Mouse (Mus musculus) retina, embryonic 14.5 days (tissue): ENCODE results near the gene Platr17.
A peak's percentile ranks its signal among the peaks of the same experiment; 100 is the strongest.
"Not testable (repeated sequence)": the region's sequence is repeated elsewhere in the genome, so short reads cannot be mapped to it uniquely, and the experiment has no call there.

ENCODE experiments used
- DNase-seq: peaks from one replicate; pipeline ENCODE4 v3.0.0-alpha.2; 2015; ENCODE audit warnings: low spot score

The Platr17 gene

GRCm38 (mm10) chr17:33904835-33905234 is at the start of gene Platr17:
Gene Platr17, plus strand, starts transcription at chr17:33905135.
- not testable (repeated sequence) for DNase-seq

- no peak for DNase-seq
Observed at GRCm38 (mm10) chr17:33857816-33858215, 47.1 kb upstream of the Platr17 start.

DNA sequence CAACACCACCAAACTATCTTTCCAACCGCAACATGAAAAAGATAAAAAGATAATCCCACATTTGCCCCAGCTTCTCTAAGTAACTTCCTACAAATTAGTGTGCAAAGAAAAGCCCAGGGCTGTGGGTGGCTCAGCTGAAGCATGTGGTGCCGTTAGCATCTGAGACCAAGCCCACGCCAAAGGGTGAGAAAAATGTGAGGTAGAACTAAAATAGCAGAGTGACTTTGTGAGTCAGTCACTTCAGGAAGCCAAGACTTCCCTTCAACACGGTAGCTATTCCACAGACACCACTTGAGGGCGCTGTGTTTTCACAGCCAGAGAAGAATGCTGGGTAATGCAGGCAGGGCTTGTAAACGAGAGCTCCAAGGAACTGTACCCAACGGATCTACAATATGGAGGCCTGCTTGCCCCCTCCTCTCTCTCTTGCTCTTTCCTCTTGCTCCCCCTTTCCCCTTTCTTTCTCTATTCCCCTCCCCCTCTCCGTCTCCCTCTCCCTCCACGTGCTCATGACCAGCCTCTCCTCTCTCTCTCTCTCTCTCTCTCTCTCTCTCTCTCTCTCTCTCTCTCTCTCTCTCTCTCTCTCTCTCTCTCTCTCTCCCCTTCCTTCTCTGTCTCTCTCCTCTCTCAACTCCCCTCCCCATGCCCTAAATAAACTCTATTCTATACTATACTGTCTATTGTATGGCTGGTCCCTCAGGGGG is 39.5 kb upstream of the Platr17 start:
- peak; percentile 45 for DNase-seq

GRCm38 (mm10) chr17:33873537-33873936 is 31.4 kb upstream of the Platr17 start, which contains the start of gene Gm7029:
Gene Gm7029, plus strand, starts transcription at chr17:33873837.
- not testable (repeated sequence) for DNase-seq

GRCm38 (mm10) chr17:33874411-33874810 is 30.5 kb upstream of the Platr17 start:
- peak; percentile 14 for DNase-seq

- peak; percentile 26 for DNase-seq
Observed at GRCm38 (mm10) chr17:33875797-33876196, 29.1 kb upstream of the Platr17 start.

GRCm38 (mm10) chr17:33884320-33884719 is 20.6 kb upstream of the Platr17 start:
- DNase-seq = not testable (repeated sequence)

DNA sequence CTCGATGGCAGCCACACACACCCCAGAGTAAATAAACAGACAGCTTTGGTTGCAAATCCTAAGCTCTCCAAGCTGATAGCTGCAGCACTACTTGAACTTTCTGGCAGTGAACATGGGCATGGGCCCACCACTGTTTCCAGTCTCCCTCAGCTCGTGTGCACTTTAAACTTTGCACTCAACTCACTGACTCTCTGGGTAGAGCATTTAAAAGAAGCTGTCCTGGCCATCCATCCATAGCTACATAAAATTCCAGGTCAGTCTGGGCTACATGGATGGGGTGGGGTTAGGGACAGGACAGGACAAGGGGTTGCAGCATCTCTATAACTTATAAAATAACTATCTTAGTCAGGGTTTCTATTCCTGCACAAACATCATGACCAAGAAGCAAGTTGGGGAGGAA is 17.1 kb upstream of the Platr17 start:
- DNase-seq = not testable (repeated sequence)

DNA sequence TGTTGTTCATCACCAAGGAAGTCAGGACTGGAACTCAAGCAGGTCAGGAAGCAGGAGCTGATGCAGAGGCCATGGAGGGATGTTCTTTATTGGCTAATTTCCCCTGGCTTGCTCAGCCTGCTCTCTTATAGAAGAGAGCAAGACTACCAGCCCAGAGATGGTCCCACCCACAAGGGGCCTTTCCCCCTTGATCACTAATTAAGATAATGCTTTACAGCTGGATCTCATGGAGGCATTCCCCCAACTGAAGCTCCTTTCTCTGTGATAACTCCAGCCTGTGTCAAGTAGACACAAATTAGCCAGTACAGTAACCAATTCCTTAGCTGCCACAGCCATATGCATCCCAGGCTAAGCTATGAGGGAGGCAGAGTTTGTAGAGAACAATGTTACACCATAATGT is 16.7 kb upstream of the Platr17 start:
- not testable (repeated sequence) for DNase-seq

DNA sequence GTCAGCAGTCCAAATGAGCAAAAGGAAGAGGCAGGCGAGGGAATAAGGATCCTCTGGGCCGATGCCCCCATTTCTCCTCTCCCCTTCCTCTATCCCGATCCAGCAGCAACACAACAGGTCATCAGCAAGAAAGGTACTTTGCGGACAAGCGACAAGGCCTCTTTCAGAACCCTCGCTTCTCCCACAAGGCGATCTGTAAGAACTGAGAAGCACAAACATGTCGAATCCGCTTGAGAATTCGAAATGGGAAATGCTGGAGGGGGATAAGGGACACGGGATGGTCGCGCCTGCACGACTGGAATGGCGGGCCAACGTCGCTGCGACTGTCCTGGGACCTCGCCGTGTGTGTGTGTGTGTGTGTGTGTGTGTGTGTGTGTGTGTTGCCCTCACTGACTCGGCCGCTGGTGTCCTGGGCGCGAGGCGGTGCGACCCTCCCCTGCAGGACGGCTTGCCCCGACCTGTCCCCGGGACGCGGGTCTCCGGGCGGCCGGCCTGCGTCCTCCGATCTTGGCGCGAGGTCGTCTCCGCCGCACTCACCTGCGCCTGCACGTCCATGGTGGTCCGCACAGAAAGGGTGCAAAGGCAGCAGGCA is 14.9 kb upstream of the Platr17 start:
- DNase-seq = not testable (repeated sequence)

GRCm38 (mm10) chr17:33890533-33891059 is 14.3 kb upstream of the Platr17 start, which contains the start of gene Kifc1:
Gene Kifc1, minus strand, starts transcription at chr17:33890661.
- DNase-seq = peak; percentile 99

- DNase-seq = no peak
Observed at GRCm38 (mm10) chr17:33891357-33891756, 13.6 kb upstream of the Platr17 start.

DNA sequence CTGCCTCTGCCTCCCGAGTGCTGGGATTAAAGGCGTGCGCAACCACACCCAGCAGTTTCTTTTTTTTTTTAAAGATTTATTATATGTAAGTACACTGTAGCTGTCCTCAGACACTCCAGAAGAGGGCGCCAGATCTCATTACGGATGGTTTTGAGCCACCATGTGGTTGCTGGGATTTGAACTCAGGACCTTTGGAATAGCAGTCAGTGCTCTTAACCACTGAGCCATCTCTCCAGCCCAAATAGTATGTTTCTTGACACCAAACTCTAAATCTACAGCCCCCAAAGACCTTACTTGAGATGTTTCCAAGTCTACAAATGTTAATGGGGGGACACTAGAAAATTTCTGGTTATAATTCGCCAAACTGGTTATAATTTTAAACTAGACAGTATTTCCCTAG is 13.0 kb upstream of the Platr17 start:
- not testable (repeated sequence) for DNase-seq

DNA sequence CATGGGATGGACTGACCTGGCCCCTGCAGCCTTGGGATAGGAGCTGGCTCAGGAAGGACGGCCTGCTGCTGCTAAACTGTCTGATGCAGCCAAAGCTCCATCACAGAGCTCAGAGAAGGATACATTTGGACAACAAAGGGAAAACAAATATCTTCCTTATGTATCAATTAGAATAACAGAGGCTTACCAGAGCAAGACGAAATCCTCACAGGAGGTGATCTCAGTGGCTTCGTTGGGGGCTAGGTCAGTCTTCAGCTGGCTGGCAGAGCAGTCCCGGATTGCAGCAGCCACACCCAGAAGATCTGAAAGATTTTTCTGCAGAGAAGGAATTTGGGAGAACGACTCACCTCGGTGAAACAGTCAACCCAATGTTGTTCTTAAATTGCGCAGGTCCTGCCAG is 12.5 kb upstream of the Platr17 start:
- DNase-seq = no peak

DNA sequence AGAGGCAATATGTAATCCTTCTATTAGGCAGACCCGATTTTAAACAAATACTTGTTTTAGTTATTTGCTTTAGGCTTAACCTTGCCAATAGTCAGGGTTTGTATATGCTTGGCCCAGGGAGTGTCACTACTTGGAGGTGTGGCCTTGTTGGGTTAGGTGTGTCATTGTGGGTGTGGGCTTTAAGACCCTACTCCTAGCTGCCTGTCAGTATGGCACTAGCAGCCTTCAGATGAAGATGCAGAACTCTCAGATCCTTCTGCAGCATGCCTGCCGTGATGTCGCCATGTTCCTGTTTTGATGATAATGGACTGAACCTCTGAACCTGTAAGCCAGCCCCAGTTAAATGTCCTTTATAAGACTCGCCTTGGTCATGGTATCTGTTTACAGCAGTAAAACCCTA is 11.9 kb upstream of the Platr17 start:
- DNase-seq = not testable (repeated sequence)

GRCm38 (mm10) chr17:33897114-33897794 is 7.7 kb upstream of the Platr17 start:
- peak; percentile 79 for DNase-seq

GRCm38 (mm10) chr17:33898193-33898592 is 6.7 kb upstream of the Platr17 start:
- not testable (repeated sequence) for DNase-seq

DNA sequence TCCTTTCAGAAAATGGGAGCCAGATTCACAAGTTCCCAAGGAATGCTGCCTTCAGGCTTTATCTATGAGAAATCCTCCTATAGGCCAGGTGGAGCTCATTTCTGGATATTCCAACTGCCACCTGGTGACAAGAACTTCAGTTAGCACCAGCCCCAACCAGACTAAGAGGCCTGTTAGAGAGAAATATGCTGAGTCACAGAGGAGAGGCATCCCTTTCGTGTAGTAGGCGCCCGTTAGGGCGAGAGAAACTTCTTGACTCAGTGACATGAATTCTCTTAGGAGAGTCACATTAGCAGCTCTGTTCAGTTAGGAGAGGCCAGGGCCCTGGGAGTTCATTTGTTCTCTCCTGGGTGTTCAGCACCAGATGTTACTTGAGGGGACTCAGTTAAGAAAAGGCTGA is 5.3 kb upstream of the Platr17 start:
- DNase-seq = no peak

DNA sequence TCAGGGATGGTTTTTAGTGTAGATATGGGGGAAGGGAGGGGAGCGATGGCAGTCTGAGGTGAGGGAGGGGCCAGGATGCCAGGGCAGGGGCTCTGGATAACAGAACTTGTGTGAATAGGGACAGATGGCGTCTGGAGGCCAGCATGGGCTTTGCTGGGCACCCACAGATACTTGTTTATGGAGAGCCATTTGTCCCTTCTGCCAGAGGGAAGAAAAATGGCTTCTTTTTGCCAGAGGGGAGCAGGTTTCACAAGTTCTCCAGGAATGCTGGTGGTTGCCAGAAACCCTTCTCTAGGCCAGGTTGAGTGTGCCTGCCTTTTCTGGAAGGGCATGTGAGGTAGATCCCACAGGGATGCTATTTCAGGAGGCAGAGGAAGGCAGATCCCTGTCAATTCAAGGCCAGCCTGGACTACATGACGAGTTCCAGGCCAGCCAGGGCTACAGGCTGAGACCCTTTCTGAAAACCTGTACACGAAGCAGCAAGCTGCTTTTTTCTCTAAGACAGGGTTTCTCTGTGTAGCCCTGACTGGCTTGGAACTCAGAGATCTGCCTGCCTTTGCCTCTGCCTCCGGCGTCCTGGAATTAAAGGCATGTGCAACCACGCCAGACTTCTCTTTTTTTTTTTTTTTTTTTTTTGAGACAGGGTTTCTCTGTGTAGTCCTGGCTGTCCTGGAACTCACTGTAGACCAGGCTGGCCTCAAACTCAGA is 4.5 kb upstream of the Platr17 start:
- no peak for DNase-seq

- no peak for DNase-seq
Observed at GRCm38 (mm10) chr17:33900989-33901314, 4.0 kb upstream of the Platr17 start.

DNA sequence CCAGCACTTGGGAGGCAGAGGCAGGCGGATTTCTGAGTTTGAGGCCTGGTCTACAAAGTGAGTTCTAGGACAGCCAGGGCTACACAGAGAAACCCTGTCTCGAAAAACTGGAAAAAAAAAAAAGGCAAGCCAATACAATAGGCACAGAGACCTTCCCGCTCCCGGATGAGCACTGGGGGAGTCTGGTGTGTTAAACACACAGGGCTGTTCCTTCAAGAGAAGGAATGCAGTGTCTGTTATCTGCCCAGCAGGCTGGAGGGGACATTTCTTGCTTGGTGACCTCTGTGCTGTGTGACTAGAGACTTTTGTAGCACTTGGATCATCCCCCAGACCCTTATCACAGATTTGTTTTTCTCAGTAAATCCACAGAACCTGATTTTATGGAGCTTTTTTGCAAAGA is 3.3 kb upstream of the Platr17 start:
- DNase-seq = no peak

GRCm38 (mm10) chr17:33902079-33902478 is 2.9 kb upstream of the Platr17 start:
- DNase-seq = no peak
